Mouse (Mus musculus): ENCODE measurements around the gene Bbox1.

The Bbox1 gene

DNA sequence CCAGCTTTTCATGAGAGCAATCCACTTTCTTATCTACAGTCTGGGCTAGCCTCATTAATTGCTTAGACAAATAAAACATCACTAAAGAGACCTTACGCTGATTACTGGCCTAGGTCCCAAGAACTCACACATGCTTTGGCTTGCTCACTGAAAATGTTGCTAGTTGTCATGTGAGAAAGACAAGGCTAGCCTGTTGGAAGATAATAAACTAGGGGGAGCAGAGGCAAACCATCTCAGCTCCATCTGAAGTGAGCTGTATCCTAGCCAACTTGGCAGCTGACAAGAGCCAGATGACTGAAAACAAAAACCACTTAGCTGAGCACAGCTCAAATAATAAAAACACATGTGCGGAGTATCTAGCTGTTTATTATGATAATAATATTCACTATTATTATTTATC lies 40.2 kb downstream of the Bbox1 start:
- peak in 1 of 2 experiments; percentile 10 for DNase-seq (ENCODE audit: low spot score in 2 of 2)

DNA sequence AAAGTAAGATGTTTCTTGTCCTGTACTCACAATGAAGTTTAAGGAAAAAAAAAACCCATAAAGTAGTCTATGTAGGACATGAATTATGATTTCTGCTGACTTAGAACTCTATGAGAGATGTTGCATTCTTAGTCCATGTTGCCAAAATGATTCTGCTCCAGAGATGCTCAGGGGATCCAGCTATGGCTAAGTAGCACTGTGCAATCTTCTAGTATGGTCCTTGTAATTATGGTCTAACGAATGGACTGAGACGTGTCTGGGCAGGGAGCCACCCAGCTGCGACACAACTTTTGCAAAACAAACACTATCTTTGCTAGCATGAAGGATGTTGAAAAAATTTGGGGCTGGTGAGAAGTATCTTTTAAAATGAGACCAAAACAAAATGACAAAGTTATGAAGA lies 45.1 kb downstream of the Bbox1 start:
- DNase-seq (ENCODE audit: low spot score in 2 of 2): peak in 1 of 2 experiments; percentile 47

DNA sequence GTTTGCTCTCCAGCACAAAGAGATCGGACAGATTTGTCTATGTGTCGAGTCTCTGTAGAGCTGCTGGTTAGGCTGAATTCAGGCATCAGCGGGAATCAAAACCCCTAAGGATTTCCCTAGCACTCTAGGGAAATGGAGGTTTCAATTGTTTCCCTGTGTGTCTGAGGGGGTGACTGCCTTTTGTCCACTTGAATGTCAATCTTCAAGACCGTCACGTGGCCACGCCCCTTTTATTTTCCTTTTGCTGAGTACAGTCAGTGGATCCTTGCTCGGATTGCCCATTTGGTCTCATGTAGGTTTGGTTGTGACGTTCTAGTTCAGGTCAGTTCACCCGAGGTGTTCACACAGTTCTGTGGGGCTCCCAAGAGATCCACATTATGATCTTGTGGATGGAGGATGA lies 82.1 kb downstream of the Bbox1 start:
- DNase-seq (ENCODE audit: low spot score in 2 of 2): no peak

DNA sequence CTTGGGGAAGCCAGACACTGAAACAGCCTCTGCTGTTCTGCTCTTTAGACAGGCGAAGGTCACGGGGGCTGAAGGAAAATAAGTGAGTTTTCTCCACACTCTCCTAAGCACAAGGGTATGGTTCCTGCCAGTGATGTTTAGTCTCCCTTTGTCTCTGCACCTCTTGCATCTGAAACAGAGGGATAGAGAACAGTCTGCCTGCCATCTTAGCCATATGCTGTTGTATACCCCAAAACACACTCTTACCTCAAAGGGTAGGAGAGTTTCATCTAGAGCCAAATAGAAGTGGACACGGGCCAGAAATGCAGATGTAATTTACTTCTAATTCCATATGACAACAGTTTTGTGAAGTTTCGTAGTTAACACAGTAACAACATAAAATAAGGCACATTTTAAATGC lies 83.6 kb downstream of the Bbox1 start:
- DNase-seq (ENCODE audit: low spot score in 2 of 2): no peak

DNA sequence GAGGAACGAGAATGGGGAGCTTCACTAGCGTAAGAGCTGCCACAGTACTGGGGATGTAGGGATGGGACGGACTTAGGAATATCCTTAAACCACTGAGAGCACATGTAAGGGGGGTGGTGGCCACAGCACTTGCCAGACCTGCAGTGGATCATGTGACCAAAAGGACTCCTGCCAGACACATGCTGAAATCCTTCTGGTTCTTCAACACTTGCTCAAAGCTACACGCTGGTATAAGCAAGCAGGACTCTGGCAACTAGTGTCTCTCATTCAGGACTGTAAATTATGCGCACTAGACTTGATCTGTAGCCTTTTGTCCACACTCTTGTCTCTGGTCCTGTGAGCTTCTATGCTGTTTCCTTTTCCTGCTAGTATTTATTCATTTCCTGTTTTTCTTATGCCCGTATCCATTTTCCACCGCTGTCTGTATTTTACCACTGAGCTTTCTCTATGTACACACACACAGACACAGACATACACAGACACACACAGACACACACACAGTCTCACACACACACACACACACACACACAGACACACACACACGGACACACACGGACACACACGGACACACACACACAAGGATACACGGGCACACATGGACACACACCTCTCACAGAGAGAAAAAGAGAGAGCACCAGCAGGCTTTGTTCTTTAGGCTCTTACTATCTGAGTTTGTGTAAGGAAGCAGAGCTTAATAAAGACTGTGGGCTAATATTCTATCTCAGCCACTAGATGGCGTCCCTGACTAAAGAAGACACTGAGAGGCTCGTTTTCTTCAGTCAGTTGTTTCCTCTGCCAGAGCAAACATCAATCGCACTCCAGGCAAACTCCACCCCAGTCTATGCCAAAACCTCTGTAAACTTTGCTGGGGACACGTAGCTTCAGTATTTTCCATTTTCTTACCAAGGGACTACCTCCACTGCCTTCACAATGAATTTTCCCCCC lies 84.9 kb downstream of the Bbox1 start:
- DNase-seq (ENCODE audit: low spot score in 2 of 2): peak; percentile 33 to 41

DNA sequence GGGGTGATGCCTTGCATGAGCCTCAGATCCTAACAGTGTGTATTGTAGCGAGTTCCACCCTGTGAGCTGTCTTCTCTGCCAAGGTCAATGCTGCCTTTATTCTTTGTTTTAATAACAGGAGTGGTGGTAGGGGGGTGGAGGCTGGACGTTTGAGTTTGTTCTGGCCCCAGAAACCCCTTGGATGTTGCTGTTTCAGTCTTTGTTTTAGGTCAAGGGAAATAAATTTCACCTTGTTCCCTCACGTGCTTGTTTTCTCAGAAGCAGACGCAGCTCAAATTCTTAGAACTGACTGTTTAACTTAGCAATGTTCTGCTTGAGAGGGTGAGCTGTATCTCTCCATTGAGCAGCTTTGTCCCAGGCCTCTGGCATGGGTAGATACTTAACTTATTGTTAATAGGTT lies 87.9 kb downstream of the Bbox1 start:
- no peak for DNase-seq (ENCODE audit: low spot score in 2 of 2)

DNA sequence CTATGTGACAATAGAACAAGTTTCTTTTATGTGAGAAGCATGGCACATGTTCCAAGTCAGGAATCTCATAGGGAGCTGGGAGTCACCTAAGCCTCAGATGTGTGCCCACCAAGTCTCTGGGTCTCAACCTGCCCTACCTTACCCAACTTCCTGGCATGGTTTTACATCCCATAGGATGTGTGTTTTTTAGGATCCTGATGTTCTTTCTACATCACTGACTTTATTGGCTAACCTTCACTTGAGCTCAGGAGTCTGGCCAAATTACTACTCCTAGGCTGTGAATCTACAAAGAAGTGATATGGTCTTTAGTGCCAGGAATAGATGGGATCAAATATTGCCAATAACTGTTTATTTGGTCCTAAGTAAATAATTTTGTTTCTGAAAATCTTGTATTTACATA lies 88.4 kb downstream of the Bbox1 start:
- DNase-seq (ENCODE audit: low spot score in 2 of 2): no peak

DNA sequence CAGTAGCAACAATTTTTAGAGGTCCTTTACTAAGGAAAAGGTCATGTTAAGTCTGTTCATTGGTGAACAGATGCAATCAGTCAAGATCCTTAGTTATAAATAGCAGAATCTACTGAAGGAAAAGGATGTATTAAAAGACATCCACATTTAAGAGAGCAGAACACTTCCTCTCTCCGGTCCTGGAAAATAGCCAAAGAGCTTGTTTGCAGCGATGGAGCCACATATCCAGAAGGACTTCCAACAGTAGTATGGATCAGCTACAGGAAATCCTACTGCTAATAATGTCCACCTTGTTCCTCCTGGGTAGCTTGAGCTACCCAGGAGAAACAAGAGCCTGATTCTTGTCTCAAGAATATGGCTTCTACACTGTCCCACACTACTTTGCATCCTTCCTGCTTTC lies 91.6 kb downstream of the Bbox1 start:
- DNase-seq (ENCODE audit: low spot score in 2 of 2): no peak

DNA sequence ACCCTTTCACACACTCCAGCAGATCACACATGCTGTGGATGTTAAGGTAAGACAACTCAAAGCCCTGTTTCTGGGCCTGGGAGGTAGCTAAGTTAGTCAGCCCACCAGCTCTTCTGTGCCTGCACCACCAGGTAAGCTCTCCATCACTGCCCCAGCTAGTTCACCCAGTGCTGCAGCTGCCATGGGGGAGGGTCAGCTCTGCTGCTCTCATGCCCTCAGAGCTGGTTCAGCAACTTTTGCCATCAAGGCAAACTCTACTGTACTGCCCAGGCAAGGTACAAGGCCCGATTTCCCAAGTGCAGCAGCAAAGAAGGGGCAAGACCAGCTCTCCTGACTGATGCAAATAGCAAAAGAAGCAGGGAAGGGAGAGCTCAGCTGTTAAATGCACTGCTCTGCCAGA lies 93.9 kb downstream of the Bbox1 start:
- DNase-seq (ENCODE audit: low spot score in 2 of 2): peak; percentile 22 to 50

DNA sequence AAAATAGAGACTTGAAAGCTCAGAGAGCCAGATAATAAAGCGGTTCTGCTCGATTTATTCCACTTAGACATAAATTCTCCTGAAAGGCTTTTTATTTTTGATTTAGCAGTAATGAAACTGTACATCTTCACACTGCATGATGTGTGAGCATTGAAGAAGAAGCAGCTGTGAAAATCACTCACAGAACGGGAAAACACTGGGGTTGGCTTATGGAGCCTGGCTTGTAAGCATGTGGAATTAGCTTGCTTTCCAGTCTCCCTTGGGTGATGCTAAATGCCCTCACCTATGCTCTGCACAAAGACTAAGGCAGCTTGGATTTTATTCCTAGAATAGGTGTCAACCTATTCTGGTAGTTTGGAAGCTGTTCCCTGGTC lies 98.7 kb downstream of the Bbox1 start:
- no peak for DNase-seq (ENCODE audit: low spot score in 2 of 2)

DNA sequence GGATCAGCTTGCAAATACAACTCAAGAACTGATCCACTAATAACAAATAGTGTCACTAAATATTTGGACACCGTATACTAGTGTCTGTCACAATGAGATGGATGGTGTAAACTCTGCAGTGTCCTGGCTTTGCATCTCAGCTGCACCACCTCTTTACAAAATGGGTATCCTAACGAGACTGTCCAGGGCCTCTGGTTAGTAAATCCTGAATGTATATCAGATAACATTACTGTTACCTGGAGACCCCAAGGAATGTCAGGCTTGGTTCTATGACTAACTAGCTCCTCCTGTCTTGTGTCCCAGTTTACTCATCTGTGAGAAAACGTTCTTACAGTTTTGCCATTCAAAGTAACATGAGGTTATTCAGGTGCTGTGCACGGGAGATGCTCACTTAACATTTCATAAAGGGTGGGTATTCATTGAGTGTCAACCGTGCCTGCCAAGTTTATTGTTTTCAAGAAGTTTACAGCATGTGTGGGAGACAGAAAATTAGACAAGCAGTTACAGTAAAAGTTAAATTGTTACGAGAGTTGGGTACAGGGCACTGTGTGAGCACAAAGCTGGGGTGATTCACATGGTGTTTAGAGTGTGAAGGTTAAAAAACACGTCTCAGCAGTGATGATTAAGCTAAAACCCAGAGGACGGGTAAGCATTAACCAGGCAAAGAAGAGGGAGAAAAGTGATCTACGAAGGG lies 99.2 kb downstream of the Bbox1 start:
- DNase-seq (ENCODE audit: low spot score in 2 of 2): no peak

DNA sequence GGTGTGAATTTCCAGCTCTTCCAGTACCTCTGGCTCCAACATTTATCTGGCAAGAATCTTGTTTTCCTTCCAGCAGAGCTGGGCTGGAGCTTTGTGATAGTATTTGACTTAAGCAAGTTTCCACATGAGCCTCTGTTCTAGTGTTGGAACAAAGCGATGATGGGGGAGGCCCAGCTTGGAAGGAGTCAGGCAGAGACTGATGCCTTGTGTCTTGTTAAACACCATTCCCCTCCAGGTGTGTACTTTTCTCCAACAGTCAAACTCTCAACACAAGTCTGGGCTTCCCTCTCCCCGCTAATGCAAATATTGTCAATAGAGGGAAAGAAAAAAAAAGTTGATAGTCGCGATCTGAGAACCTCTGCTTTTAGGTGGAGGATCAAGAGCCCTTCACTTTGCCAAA lies 100.1 kb downstream of the Bbox1 start:
- DNase-seq (ENCODE audit: low spot score in 2 of 2): peak in 1 of 2 experiments; percentile 34

Measured in urinary bladder, postnatal 36 days (tissue).